Mouse (Mus musculus) small intestine, adult 2 months (tissue): Measurements from ENCODE around the gene Cdc5l.

Experiments used
- CTCF ChIP-seq: fragments of 200-500 bp; IDR thresholded peaks from 2 replicates; pipeline ENCODE4 v1.5.1; 2012; ENCODE audit warnings: low read depth, mild to moderate bottlenecking, control low read depth, inconsistent platforms, low read length, moderate library complexity, mixed read lengths; ENCODE audit not compliant: insufficient replicate concordance, insufficient read length; ENCODE audit errors: extremely low read depth
- POLR2A ChIP-seq: fragments of 200-500 bp; IDR thresholded peaks from 2 replicates; pipeline ENCODE4 v1.6.1; 2012; ENCODE audit warnings: low read depth, mild to moderate bottlenecking, control low read depth, inconsistent platforms, low read length, moderate library complexity

DNA sequence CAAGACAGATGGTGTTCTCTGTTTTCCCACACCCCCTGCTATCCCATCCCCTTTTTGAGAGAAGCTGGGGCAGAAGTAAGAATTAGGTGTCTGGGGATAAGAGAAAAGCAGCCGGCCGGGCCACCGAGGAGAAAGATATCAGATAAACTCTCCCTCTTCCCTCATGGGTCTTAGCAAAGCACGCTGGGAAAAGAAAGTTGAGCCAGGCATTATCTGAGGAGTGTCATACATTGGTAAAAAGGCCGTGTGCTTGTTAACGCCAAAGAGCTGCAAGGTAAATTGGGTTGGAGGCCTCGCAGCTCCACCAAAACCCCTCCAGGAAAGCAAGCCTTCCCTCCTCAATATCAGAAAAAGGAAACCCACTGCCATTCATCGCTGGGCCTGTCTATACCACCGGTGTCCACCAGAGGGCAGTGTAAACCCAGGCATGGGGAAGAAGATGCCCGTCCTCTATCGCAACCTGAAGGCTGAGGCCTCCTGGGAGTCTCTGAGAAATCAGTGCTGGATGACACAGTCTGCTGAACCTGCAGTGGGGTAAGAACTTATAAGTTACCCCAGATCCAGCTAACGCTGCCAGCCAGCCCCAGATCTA is 44.8 kb upstream of the Cdc5l start:
- TF ChIP-seq POLR2A, result no peak
- peak; percentile 99; the same call in 1 of the 2 replicates for TF ChIP-seq CTCF
